Mouse (Mus musculus) bone marrow, adult 2 months (tissue): ENCODE measurements at regions not wholly inside any gene's neighbourhood (a gene's known extent, or its start where the extent isn't known, plus 50 kb on each side); places are given as distances from the start of the nearest gene placed in this dataset.

ENCODE experiments used
- H3K27ac ChIP-seq: fragments of 200-500 bp; 2 replicates; pipeline ENCODE4 v1.5.1; 2012; ENCODE audit warnings: low read depth, mild to moderate bottlenecking, control low read depth, inconsistent platforms, low read length; ENCODE audit not compliant: control insufficient read depth, poor library complexity, insufficient read depth
- H3K4me1 ChIP-seq: fragments of 200-500 bp; 2 replicates; pipeline ENCODE4 v1.6.1; 2011; ENCODE audit warnings: low read length; ENCODE audit not compliant: control insufficient read depth, insufficient read depth
- H3K4me3 ChIP-seq: fragments of 200-500 bp; replicated peaks from 2 replicates; pipeline ENCODE3; 2011; ENCODE audit warnings: mild to moderate bottlenecking, low read depth, low read length, control low read depth; ENCODE audit not compliant: control insufficient read depth
- CTCF ChIP-seq: fragments of 200-500 bp; IDR thresholded peaks from 2 replicates; pipeline ENCODE4 v1.5.1; 2011; ENCODE audit warnings: low read length, control low read depth; ENCODE audit not compliant: control insufficient read depth, insufficient read depth
- POLR2A ChIP-seq: fragments of 200-500 bp; IDR thresholded peaks from 2 replicates; pipeline ENCODE4 v1.6.1; 2011; ENCODE audit warnings: low read depth, mild to moderate bottlenecking, control low read depth, low read length, borderline replicate concordance; ENCODE audit not compliant: control insufficient read depth
- WGBS: fragments of 180-500 bp; shearing (Covaris S2); methylation state at CpG from one replicate; pipeline ENCODE4 v1.1.7; 2018; 5-methylcytosine and 5-hydroxymethylcytosine counted together

- 58% methylated on average over 3 of the region's 3 CpGs for WGBS
- Histone ChIP-seq H3K27ac (no peak overlapping the region), H3K4me1 (no peaks in the 10 kb centered on the region), H3K4me3 (no peak overlapping the region)
- TF ChIP-seq CTCF: no peak
- TF ChIP-seq POLR2A: no peak
These were observed 131.2 kb downstream of the Dact1 start for GRCm38 (mm10) chr12:71440863-71441262.

GRCm38 (mm10) chr12:71441272-71441671 lies 131.6 kb downstream of the Dact1 start:
- no peak overlapping the region for H3K4me3 ChIP-seq

DNA sequence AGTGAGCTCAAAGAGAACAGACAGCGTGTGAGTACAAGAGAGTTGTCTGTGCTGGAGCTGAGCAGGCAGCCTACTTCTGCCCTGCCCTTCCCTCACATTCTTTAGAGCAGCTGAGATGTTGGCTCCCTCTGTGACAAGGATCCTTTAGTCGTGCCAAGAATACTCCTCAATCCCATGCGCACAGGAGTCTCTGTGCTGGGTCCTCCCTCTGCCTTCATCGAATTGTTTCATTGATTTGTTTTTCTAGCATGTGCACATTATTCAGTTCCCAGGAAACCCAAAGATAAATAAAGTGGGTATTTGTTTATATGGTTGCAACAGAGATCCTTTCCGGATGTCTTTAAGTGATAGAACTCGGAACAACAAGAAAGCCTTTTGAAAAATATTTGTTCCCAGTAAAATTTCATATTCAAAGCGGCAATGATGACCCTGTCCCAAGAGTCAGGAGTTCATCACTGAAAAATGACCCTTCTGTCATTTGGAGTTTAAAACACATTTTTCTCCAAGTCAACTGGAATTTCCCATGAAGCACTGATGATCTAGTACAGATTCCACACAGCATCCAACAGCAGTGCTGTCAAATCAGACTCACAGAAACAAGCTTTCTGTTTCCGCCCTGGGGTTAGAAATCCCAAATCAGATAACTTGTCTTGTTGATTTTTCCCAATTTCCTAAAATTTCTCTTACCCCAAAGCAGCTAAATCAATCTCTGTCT lies 136.7 kb downstream of the Dact1 start:
- TF ChIP-seq CTCF (no peak), POLR2A (no peak)
- H3K27ac ChIP-seq: no peak overlapping the region

More at GRCm38 (mm10) chr12:71441272-71441671, 131.6 kb downstream of the Dact1 start:
- TF ChIP-seq POLR2A (no peak), CTCF (no peak)
- Histone ChIP-seq H3K27ac (no peak overlapping the region), H3K4me1 (no peaks in the 10 kb centered on the region)
- WGBS: 82% methylated on average over 5 of the region's 5 CpGs

GRCm38 (mm10) chr12:71446892-71447268 lies 137.2 kb downstream of the Dact1 start:
- TF ChIP-seq CTCF: no peak
- no peak for TF ChIP-seq POLR2A
- 41% methylated on average over 7 of the region's 7 CpGs for WGBS
- no peaks in the 10 kb centered on the region for H3K4me1 ChIP-seq
- no peak overlapping the region for H3K4me3 ChIP-seq
- H3K27ac ChIP-seq: no peak overlapping the region

More for the DNA sequence above, 136.7 kb downstream of the Dact1 start:
- H3K4me3 ChIP-seq: no peak overlapping the region
- 72% methylated on average over 8 of the region's 8 CpGs for WGBS
- no peaks in the 10 kb centered on the region for H3K4me1 ChIP-seq

DNA sequence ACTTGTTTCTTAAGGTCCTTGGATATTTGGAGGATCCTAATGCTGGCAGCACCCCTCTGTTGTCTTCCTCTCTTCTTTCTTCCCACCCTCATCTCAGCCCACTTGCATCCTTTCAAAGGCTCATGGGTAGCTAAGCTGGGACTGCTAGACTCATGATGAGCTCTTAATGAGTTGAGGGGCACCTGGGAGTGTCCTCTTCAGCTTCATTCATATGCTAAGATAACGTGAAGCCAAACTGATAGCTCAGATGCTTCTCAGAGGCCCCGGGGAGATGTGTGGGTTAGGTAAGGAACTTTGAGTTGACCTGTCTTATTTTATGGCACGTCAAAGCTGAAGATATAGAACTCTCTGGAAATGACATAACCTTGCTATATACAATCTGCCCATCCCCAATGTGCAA lies 139.3 kb downstream of the Dact1 start:
- TF ChIP-seq POLR2A: no peak
- no peak for TF ChIP-seq CTCF
- H3K4me1 ChIP-seq: no peaks in the 10 kb centered on the region
- WGBS: 64% methylated on average over 3 of the region's 3 CpGs
- H3K27ac ChIP-seq: no peak overlapping the region
- H3K4me3 ChIP-seq: no peak overlapping the region

DNA sequence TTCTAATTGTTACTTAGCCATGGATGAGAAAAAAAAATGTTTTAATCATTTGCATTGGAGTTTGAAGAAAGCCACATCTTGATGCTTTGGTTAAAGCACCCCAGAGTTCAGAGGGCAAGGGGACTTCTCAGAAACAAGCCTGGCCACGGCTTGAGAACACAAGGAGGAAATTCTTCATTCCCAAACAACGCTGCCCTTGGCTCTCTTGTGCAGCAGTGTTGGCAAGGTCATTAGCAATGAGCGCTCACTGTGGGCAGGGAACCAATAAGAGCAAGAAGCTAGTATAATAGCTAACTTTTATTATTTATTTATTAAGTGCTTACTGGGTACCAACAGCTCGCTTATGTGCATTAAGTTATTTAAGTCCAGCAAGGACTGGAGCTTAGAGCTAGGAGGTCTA lies 140.4 kb downstream of the Dact1 start:
- 82% methylated on average over 4 of the region's 4 CpGs for WGBS
- no peaks in the 10 kb centered on the region for H3K4me1 ChIP-seq
- no peak overlapping the region for H3K4me3 ChIP-seq
- TF ChIP-seq CTCF: no peak
- TF ChIP-seq POLR2A: no peak
- no peak overlapping the region for H3K27ac ChIP-seq

- Histone ChIP-seq H3K4me3 (no peak overlapping the region), H3K27ac (no peak overlapping the region), H3K4me1 (no peaks in the 10 kb centered on the region)
- WGBS: 82% methylated on average over 14 of the region's 14 CpGs
- TF ChIP-seq CTCF (no peak), POLR2A (no peak)
These were observed 141.2 kb downstream of the Dact1 start for GRCm38 (mm10) chr12:71450680-71451463.

- H3K4me3 ChIP-seq: no peak overlapping the region
- H3K27ac ChIP-seq: no peak overlapping the region
- TF ChIP-seq CTCF: no peak
- TF ChIP-seq POLR2A: no peak
- WGBS: 84% methylated on average over 6 of the region's 6 CpGs
- no peaks in the 10 kb centered on the region for H3K4me1 ChIP-seq
These were observed 147.2 kb downstream of the Dact1 start for GRCm38 (mm10) chr12:71456900-71457299.

GRCm38 (mm10) chr12:71458559-71459176 lies 149.0 kb downstream of the Dact1 start:
- 76% methylated on average over 12 of the region's 12 CpGs for WGBS
- TF ChIP-seq CTCF (no peak), POLR2A (no peak)
- Histone ChIP-seq H3K4me3 (no peak overlapping the region), H3K27ac (no peak overlapping the region), H3K4me1 (no peaks in the 10 kb centered on the region)
